Mouse (Mus musculus): Measurements from ENCODE around the gene Ngdn. TPM values are rescaled to one million over a fixed set of nuclear protein-coding genes. Genes with fewer than 3 reads are reported as not detected.

The Ngdn gene
- total RNA-seq, 2 experiments from 2014 or later: 29.2 to 32.7 TPM

GRCm38 (mm10) chr14:55066042-55066441 is 50.8 kb downstream of the Ngdn start:
- DNase-seq (ENCODE audit: low spot score in 2 of 2): no peak

GRCm38 (mm10) chr14:55071756-55072155 is 56.5 kb downstream of the Ngdn start:
- no peak for DNase-seq (ENCODE audit: low spot score in 2 of 2)

Small RNA genes within 50 kb of the gene (microRNA-seq; reads per million reads assigned to microRNA genes)
- gene Mir208b: 220 reads per million, percentile 59 among the genes with 10 or more reads in this experiment

Other genes with a start within 250 kb of the Ngdn start
- 1 to 10 TPM; 6.5 to 8.8 TPM for gene Slc7a8, start 233.5 kb upstream of the Ngdn start, total RNA-seq (2021)
- gene Rnf212b, start 201.3 kb upstream of the Ngdn start, total RNA-seq (2021): not detected
- 1 to 10 TPM; 8.0 to 9.3 TPM for gene Homez, start 144.5 kb upstream of the Ngdn start, total RNA-seq (2021)
- 1 to 10 TPM; 8.1 to 9.2 TPM for gene Ppp1r3e, start 137.9 kb upstream of the Ngdn start, total RNA-seq (2021)
- 10 to 100 TPM; 35.4 to 38.7 TPM for gene Bcl2l2, start 132.1 kb upstream of the Ngdn start, total RNA-seq (2021)
- 1 to 10 TPM; 2.3 to 4.1 TPM for gene Gm20521, start 132.0 kb upstream of the Ngdn start, total RNA-seq (2021)
- gene Pabpn1, start 123.0 kb upstream of the Ngdn start, total RNA-seq (2021): 100 to 1,000 TPM; 120 to 149 TPM
- 10 to 100 TPM; 22.5 to 27.5 TPM for gene Slc22a17, start 102.3 kb upstream of the Ngdn start, total RNA-seq (2021)
- gene Efs, start 89.3 kb upstream of the Ngdn start, total RNA-seq (2021): 10 to 100 TPM; 31.1 to 32.4 TPM
- not detected for gene Il25, start 82.8 kb upstream of the Ngdn start, total RNA-seq (2021)
- gene Cmtm5, start 79.2 kb upstream of the Ngdn start, total RNA-seq (2021): 1 to 10 TPM; 3.8 to 4.1 TPM
- gene Myh6, start 48.5 kb upstream of the Ngdn start, total RNA-seq (2021): 100 to 1,000 TPM; 112 to 118 TPM
- gene Gm17428, start 38.5 kb upstream of the Ngdn start, total RNA-seq (2021): not detected
- gene Myh7, start 20.8 kb upstream of the Ngdn start, total RNA-seq (2021): 100 to 1,000 TPM; 492 to 506 TPM
- 1 to 10 TPM; 2.9 to 4.0 TPM for gene Zfhx2, start 76.9 kb downstream of the Ngdn start, total RNA-seq (2021)
- gene Thtpa, start 79.3 kb downstream of the Ngdn start, total RNA-seq (2021): 10 to 100 TPM; 12.9 to 14.0 TPM
- gene Ap1g2, start 91.1 kb downstream of the Ngdn start, total RNA-seq (2021): 1 to 10 TPM; 6.5 to 8.3 TPM
- 1 to 10 TPM; 1.3 to 2.0 TPM for gene Jph4, start 101.5 kb downstream of the Ngdn start, total RNA-seq (2021)
- gene Dhrs2, start 206.6 kb downstream of the Ngdn start, total RNA-seq (2021): under 1 TPM in 1 of 2 experiments, not detected in 1; 0.34 TPM